10 mouse cellular contexts compared by ENCODE assay signal in genomic region chr17:25835301-25835700, GRCm38 (mm10). TPM values are rescaled to one million over a fixed set of nuclear protein-coding genes. Genes with fewer than 3 reads are reported as not detected.
A peak's percentile ranks its signal among the peaks of the same experiment; 100 is the strongest.
DNase-seq lines count a peak whose midpoint lies in the region; ATAC-seq lines count a peak whose summit lies in the region.
"Had no signal": no experiment of that assay in that cellular context is flagged by ENCODE, and none has a peak within 500 bp of the region (broad histone marks: within the 10 kb centered on the region; RNA-seq: fewer than 3 reads in every experiment).

No protein-coding gene starts in this region.

- 91% methylated on average over 7 of the region's 7 CpGs for WGBS in intestine, embryonic 16.5 days
- 95% methylated on average over 7 of the region's 7 CpGs for WGBS in neural tube, embryonic 14.5 days

- ATAC-seq in intestine, embryonic 16.5 days, result no peak
- no peak for ATAC-seq in neural tube, embryonic 14.5 days (ENCODE audit: low read depth)
- ATAC-seq: Patski had no signal

- no peak overlapping the region for H3K27ac ChIP-seq in intestine, embryonic 16.5 days (ENCODE audit: low read length)
- no peak overlapping the region for H3K27ac ChIP-seq in neural tube, embryonic 14.5 days (ENCODE audit: low read depth, low read length)

- DNase-seq in adrenal gland, adult (ENCODE audit: inconsistent age in 2 of 2, low spot score in 1 of 2), result peak; percentile 46 to 54
- DNase-seq in adrenal gland, postnatal 25 days, result no peak
- peak; percentile 43 for DNase-seq in kidney, postnatal 10 days
- DNase-seq in kidney, adult 9 months, result no peak
- no peak for DNase-seq in testis, postnatal 10 days (ENCODE audit: low spot score)
- no peak for DNase-seq in gastrocnemius, postnatal 10 days
- DNase-seq: right cerebral cortex, postnatal 14 days had no signal

- no peaks in the 10 kb centered on the region for H3K27me3 ChIP-seq in intestine, embryonic 16.5 days (replicated peaks; ENCODE audit: control insufficient read depth, insufficient read depth, low read length)
- H3K27me3 ChIP-seq in neural tube, embryonic 14.5 days (ENCODE audit: control insufficient read depth, insufficient read depth, low read length), result no peaks in the 10 kb centered on the region
- H3K27me3 ChIP-seq: Patski had no signal

- H3K36me3 ChIP-seq in intestine, embryonic 16.5 days (ENCODE audit: control insufficient read depth, insufficient read depth, low read length), result peaks cover 15% of the 10 kb centered on the region
- H3K36me3 ChIP-seq in neural tube, embryonic 14.5 days (ENCODE audit: control insufficient read depth, insufficient read depth, low read length), result peaks cover 22% of the 10 kb centered on the region

- peak overlapping the region; percentile 85; the same call in 1 of the 2 replicates for H3K4me3 ChIP-seq in intestine, embryonic 16.5 days (ENCODE audit: low read length)
- 0 out of 2 replicates have a peak overlapping the region, but pooled peaks have one; percentile 9 for H3K4me3 ChIP-seq in neural tube, embryonic 14.5 days (ENCODE audit: low read depth, low read length)

- H3K4me1 ChIP-seq in intestine, embryonic 16.5 days (ENCODE audit: control insufficient read depth, insufficient read depth, low read length), result peaks cover 59% of the 10 kb centered on the region
- peaks cover 59% of the 10 kb centered on the region for H3K4me1 ChIP-seq in neural tube, embryonic 14.5 days (ENCODE audit: control insufficient read depth, insufficient read depth, low read length)

- H3K9ac ChIP-seq in intestine, embryonic 16.5 days (ENCODE audit: low read depth, low read length), result peak overlapping the region; percentile 86
- no peak overlapping the region for H3K9ac ChIP-seq in neural tube, embryonic 14.5 days (replicated peaks; ENCODE audit: low read depth, low read length)

- H3K4me2 ChIP-seq in intestine, embryonic 16.5 days (ENCODE audit: low read depth, low read length), result peak overlapping the region; percentile 94; the same call in 1 of the 2 replicates
- peak overlapping the region; percentile 90 for H3K4me2 ChIP-seq in neural tube, embryonic 14.5 days (ENCODE audit: low read depth, low read length)

- H3K9me3 ChIP-seq in intestine, embryonic 16.5 days (ENCODE audit: control insufficient read depth, low read length), result no peaks in the 10 kb centered on the region
- no peaks in the 10 kb centered on the region for H3K9me3 ChIP-seq in neural tube, embryonic 14.5 days (ENCODE audit: control insufficient read depth, low read length)

RNA-seq across cellular contexts. Expression of gene Rhbdl1, which starts 1.8 kb away (rescaled TPM):
- 15.4 and 20.2 TPM in 2 replicates for total RNA-seq in adrenal gland, postnatal 25 days (2021)
- 1.6 and 2.0 TPM in 2 replicates for polyA plus RNA-seq in intestine, embryonic 16.5 days (2015; fragmentation: Nextera tagmentation; extraction: Ambion mirVana)
- polyA plus RNA-seq in neural tube, embryonic 14.5 days (2014; fragmentation: Nextera tagmentation; extraction: Ambion mirVana), result 42.0 and 67.6 TPM in 2 replicates
- 10 to 100 TPM in 1 of 2 experiments, 1 to 10 TPM in 1; 9.8 to 10.9 TPM for total RNA-seq in gastrocnemius, postnatal 10 days (2021)

RNA-seq across cellular contexts. Expression of gene Stub1, which starts 2.1 kb away (rescaled TPM):
- 182 and 205 TPM in 2 replicates for total RNA-seq in adrenal gland, postnatal 25 days (2021)
- polyA plus RNA-seq in intestine, embryonic 16.5 days (2015; fragmentation: Nextera tagmentation; extraction: Ambion mirVana), result 303 and 321 TPM in 2 replicates
- polyA plus RNA-seq in neural tube, embryonic 14.5 days (2014; fragmentation: Nextera tagmentation; extraction: Ambion mirVana), result 335 and 351 TPM in 2 replicates
- 10 to 100 TPM; 95.7 to 99.9 TPM for total RNA-seq in gastrocnemius, postnatal 10 days (2021)

RNA-seq across cellular contexts. Expression of gene Gm20683, which starts 6.3 kb away (rescaled TPM):
- 12.8 and 26.6 TPM in 2 replicates for total RNA-seq in adrenal gland, postnatal 25 days (2021)
- 1.4 and 2.3 TPM in 2 replicates for polyA plus RNA-seq in intestine, embryonic 16.5 days (2015; fragmentation: Nextera tagmentation; extraction: Ambion mirVana)
- polyA plus RNA-seq in neural tube, embryonic 14.5 days (2014; fragmentation: Nextera tagmentation; extraction: Ambion mirVana), result 8.2 and 10.6 TPM in 2 replicates
- 1 to 10 TPM; 5.8 to 7.3 TPM for total RNA-seq in gastrocnemius, postnatal 10 days (2021)

RNA-seq across cellular contexts. Expression of gene Jmjd8, which starts 6.6 kb away (rescaled TPM):
- total RNA-seq in adrenal gland, postnatal 25 days (2021), result 92.9 and 104 TPM in 2 replicates
- polyA plus RNA-seq in intestine, embryonic 16.5 days (2015; fragmentation: Nextera tagmentation; extraction: Ambion mirVana), result 50.1 and 50.9 TPM in 2 replicates
- 36.7 and 46.4 TPM in 2 replicates for polyA plus RNA-seq in neural tube, embryonic 14.5 days (2014; fragmentation: Nextera tagmentation; extraction: Ambion mirVana)
- 10 to 100 TPM; 22.1 to 25.8 TPM for total RNA-seq in gastrocnemius, postnatal 10 days (2021)

RNA-seq across cellular contexts. Expression of gene Rhot2, which starts 9.3 kb away (rescaled TPM):
- total RNA-seq in adrenal gland, postnatal 25 days (2021), result 124 and 130 TPM in 2 replicates
- 21.5 and 23.2 TPM in 2 replicates for polyA plus RNA-seq in intestine, embryonic 16.5 days (2015; fragmentation: Nextera tagmentation; extraction: Ambion mirVana)
- polyA plus RNA-seq in neural tube, embryonic 14.5 days (2014; fragmentation: Nextera tagmentation; extraction: Ambion mirVana), result 6.6 and 10.4 TPM in 2 replicates
- 10 to 100 TPM; 36.8 TPM for total RNA-seq in gastrocnemius, postnatal 10 days (2021)

Comparison
In these comparisons a context has a peak if more than half of its experiments do, and no peak if none do; other contexts are left out.
1. DNase-seq: peak in adrenal gland, adult (2 of 2) and kidney, postnatal 10 days (single experiment); none in adrenal gland, postnatal 25 days (single experiment), kidney, adult 9 months (single experiment), testis, postnatal 10 days (single experiment) and gastrocnemius, postnatal 10 days (single experiment).